Mouse (Mus musculus): ENCODE data around the gene Ints3.

DNA sequence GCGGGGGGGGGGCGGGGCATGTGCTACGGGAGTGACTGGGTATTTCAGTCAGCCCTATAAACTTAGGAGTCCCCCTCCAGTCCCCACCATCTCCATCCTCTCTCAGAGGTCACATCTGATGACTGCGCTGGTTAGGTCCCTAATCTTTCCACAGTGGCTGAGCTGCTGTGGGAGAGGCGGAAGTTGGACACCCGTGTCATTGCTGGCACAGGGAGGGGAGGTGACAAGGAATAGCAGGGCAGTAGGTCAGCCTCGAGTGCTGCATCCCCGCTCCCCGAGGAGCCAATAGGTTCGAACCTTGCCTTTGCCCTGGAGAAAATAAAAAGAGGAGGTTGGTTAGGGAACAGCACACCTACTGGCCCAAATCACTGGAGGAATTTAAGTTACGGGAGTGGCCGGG, 17.5 kb upstream of the Ints3 start:
- no peak for TF ChIP-seq CTCF (conservative IDR thresholded peaks at IDR 0.05; ENCODE audit: insufficient read depth, insufficient read length, low read depth, low read length)
- TF ChIP-seq POLR2A (IDR thresholded peaks at IDR 0.05; ENCODE audit: low read depth, low read length) = no peak

Data from kidney, adult 2 months (tissue).